Mouse (Mus musculus): ENCODE results near the gene Magea4. TPM values are rescaled to one million over a fixed set of nuclear protein-coding genes. Genes with fewer than 3 reads are reported as not detected.

The Magea4 gene
- polyA plus RNA-seq (2012; rRNA removed) = not detected in 2 replicates

DNA sequence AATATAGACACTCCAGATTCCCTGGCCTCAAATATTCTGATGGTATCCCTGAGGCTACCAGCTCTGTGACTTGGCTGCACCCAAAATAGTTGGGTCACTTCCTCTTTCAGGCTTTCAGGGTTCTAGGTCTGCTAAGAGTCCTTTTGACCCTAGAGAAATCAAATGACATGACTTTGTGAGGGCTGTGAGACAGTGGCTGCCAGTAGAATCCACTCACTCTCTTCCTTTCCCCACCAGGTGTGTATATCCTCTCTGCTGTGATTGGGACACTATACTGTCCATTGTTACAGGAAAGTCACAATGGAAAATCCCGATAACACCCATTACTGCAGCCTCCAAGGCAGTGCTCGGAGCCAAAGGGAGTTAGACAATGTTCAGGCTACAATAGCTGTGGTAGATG is at the start of gene Magea4:
Gene Magea4, plus strand, starts transcription at position 301 of the 400 bp plus-strand sequence.

Other genes starting within 250 kb of the Magea4 start
- not detected in 2 replicates for gene Fate1, start 249.0 kb upstream of the Magea4 start, polyA plus RNA-seq (2012; rRNA removed)
- not detected in 2 replicates for gene Cnga2, start 230.2 kb upstream of the Magea4 start, polyA plus RNA-seq (2012; rRNA removed)
- 0.70 and 0.91 TPM in 2 replicates for gene Gabre, start 52.8 kb downstream of the Magea4 start, polyA plus RNA-seq (2012; rRNA removed)
- not detected in 2 replicates for gene Magea10, start 164.8 kb downstream of the Magea4 start, polyA plus RNA-seq (2012; rRNA removed)